22 mouse cellular contexts compared by ENCODE assay signal in genomic region chr9:90084152-90084551, GRCm38 (mm10). TPM values are rescaled to one million over a fixed set of nuclear protein-coding genes. Genes with fewer than 3 reads are reported as not detected.
A peak's percentile ranks its signal among the peaks of the same experiment; 100 is the strongest.
DNase-seq lines count a peak whose midpoint lies in the region; TF ChIP-seq lines count a peak whose summit lies in the region.
"Had no signal": no experiment of that assay in that cellular context is flagged by ENCODE, and none has a peak within 500 bp of the region (broad histone marks: within the 10 kb centered on the region; RNA-seq: fewer than 3 reads in every experiment).

No protein-coding gene starts in this region.

- no peaks in the 10 kb centered on the region for H3K79me2 ChIP-seq in myocyte (ENCODE audit: control insufficient read depth, insufficient read depth)

- no peak overlapping the region for H3ac ChIP-seq in myocyte (ENCODE audit: control insufficient read depth, insufficient read length)

- peak; percentile 20 for DNase-seq in adrenal gland, adult 2 months
- DNase-seq in adrenal gland, postnatal 4 days (ENCODE audit: low spot score in 2 of 2): no peak
- DNase-seq in heart, embryonic 10.5 days (ENCODE audit: low spot score): peak; percentile 64
- no peak for DNase-seq in heart, adult 11 months
- peak; percentile 24 for DNase-seq in testis, postnatal 10 days (ENCODE audit: low spot score)
- no peak for DNase-seq in testis, postnatal 14 days (ENCODE audit: low spot score)
- DNase-seq: adrenal gland, postnatal 10 days; adrenal gland, postnatal 25 days; B cell, adult 2 months; cerebellum, adult 11-12 months; cerebellum, adult 2 months; cerebellum, adult 9-10 months; cerebellum, postnatal 10 days; cerebellum, postnatal 25 days; forebrain, postnatal 0 days had no signal

- WGBS in heart, embryonic 10.5 days: 85% methylated on average over 3 of the region's 3 CpGs

- no peak for TF ChIP-seq POLR2A in myocyte (IDR thresholded peaks at IDR 0.05; ENCODE audit: insufficient read length, low read depth)

- no peaks in the 10 kb centered on the region for H3K9me3 ChIP-seq in heart, embryonic 10.5 days
- H3K9me3 ChIP-seq: embryonic facial prominence, embryonic 10.5 days; embryonic facial prominence, embryonic 12.5 days; forebrain, embryonic 13.5 days; G1E had no signal

- no peak overlapping the region for H3K4me3 ChIP-seq in heart, embryonic 10.5 days
- H3K4me3 ChIP-seq in myocyte: no peak overlapping the region
- H3K4me3 ChIP-seq: embryonic facial prominence, embryonic 10.5 days; embryonic facial prominence, embryonic 12.5 days; forebrain, embryonic 13.5 days had no signal

- H3K4me1 ChIP-seq in heart, embryonic 10.5 days: no peaks in the 10 kb centered on the region
- H3K4me1 ChIP-seq: embryonic facial prominence, embryonic 10.5 days; embryonic facial prominence, embryonic 12.5 days; forebrain, embryonic 13.5 days had no signal

- no peak overlapping the region for H3K4me2 ChIP-seq in myocyte (ENCODE audit: low read depth)
- H3K4me2 ChIP-seq: embryonic facial prominence, embryonic 12.5 days; forebrain, embryonic 13.5 days had no signal

- peaks cover 28% of the 10 kb centered on the region for H3K36me3 ChIP-seq in heart, embryonic 10.5 days
- peaks cover 21% of the 10 kb centered on the region for H3K36me3 ChIP-seq in myocyte (ENCODE audit: control insufficient read depth, insufficient read depth)

- no peak overlapping the region for H3K27ac ChIP-seq in heart, embryonic 10.5 days
- H3K27ac ChIP-seq: embryonic facial prominence, embryonic 10.5 days; embryonic facial prominence, embryonic 12.5 days; forebrain, embryonic 13.5 days had no signal

- H3K27me3 ChIP-seq in heart, embryonic 10.5 days (ENCODE audit: insufficient read depth, poor library complexity, severe bottlenecking): no peaks in the 10 kb centered on the region
- no peaks in the 10 kb centered on the region for H3K27me3 ChIP-seq in myocyte (ENCODE audit: control insufficient read depth, insufficient read depth, insufficient read length)
- H3K27me3 ChIP-seq: CH12.LX; embryonic facial prominence, embryonic 12.5 days; forebrain, embryonic 13.5 days; Patski had no signal

TF ChIP-seq in myocyte, 11 proteins besides CTCF, POLR2A, EP300 and RAD21:
- TF ChIP-seq POLR2AphosphoS2 (IDR thresholded peaks at IDR 0.05; ENCODE audit: insufficient read length, low read depth) (peak; percentile 36), REST (IDR thresholded peaks at IDR 0.05; ENCODE audit: insufficient read depth, insufficient read length) (no peak), SRF (IDR thresholded peaks at IDR 0.05; ENCODE audit: control insufficient read depth, insufficient read length, low read depth) (no peak)

RNA-seq across cellular contexts. Expression of gene Ctsh, which starts 30.2 kb away (rescaled TPM):
- 100 to 1,000 TPM; 104 to 199 TPM for total RNA-seq in adrenal gland, adult 2 months (2021)
- 30.9 and 34.3 TPM in 2 replicates for polyA plus RNA-seq in adrenal gland, adult 2 months (2012; rRNA removed)
- 100 to 1,000 TPM; 178 to 210 TPM for total RNA-seq in adrenal gland, postnatal 4 days (2021)
- 19.3 and 26.4 TPM in 2 replicates for polyA plus RNA-seq in heart, embryonic 10.5 days (2016; fragmentation: Nextera tagmentation; extraction: Ambion mirVana)
- polyA plus RNA-seq in myocyte (2012; fragmentation: generic; extraction: Trizol): 3.5 TPM
- polyA plus RNA-seq: G1E had no signal

RNA-seq across cellular contexts. Expression of gene Morf4l1, which starts 30.4 kb away (rescaled TPM):
- total RNA-seq in adrenal gland, adult 2 months (2021): 100 to 1,000 TPM; 241 to 321 TPM
- polyA plus RNA-seq in adrenal gland, adult 2 months (2012; rRNA removed): 25.4 and 26.1 TPM in 2 replicates
- total RNA-seq in adrenal gland, postnatal 4 days (2021): 100 to 1,000 TPM; 348 to 362 TPM
- 430 and 475 TPM in 2 replicates for polyA plus RNA-seq in heart, embryonic 10.5 days (2016; fragmentation: Nextera tagmentation; extraction: Ambion mirVana)
- polyA plus RNA-seq in myocyte (2012; fragmentation: generic; extraction: Trizol): 204 TPM

Comparison
In these comparisons a context has a peak if more than half of its experiments do, and no peak if none do; other contexts are left out.
1. DNase-seq: peak in adrenal gland, adult 2 months (single experiment), heart, embryonic 10.5 days (single experiment) and testis, postnatal 10 days (single experiment); none in adrenal gland, postnatal 4 days (0 of 2), heart, adult 11 months (single experiment) and testis, postnatal 14 days (single experiment).